In genomic region chr10:80137626-80138552, GRCm38 (mm10) we compare ENCODE assay signal across 9 mouse cellular contexts. TPM values are rescaled to one million over a fixed set of nuclear protein-coding genes. Genes with fewer than 3 reads are reported as not detected.
DNase-seq lines count a peak whose midpoint lies in the region; ATAC-seq and TF ChIP-seq lines count a peak whose summit lies in the region.
"Had no signal": no experiment of that assay in that cellular context is flagged by ENCODE, and none has a peak within 500 bp of the region (broad histone marks: within the 10 kb centered on the region; RNA-seq: fewer than 3 reads in every experiment).

No protein-coding gene starts in this region.

- TF ChIP-seq CTCF in heart, postnatal 0 days (IDR thresholded peaks at IDR 0.05; ENCODE audit: low read depth): no peak

- peak; percentile 60 for DNase-seq in frontal cortex, postnatal 36 days (ENCODE audit: low spot score in 2 of 2)
- DNase-seq in frontal cortex, postnatal 25 days (ENCODE audit: low spot score in 2 of 2): no peak
- peak; percentile 53 for DNase-seq in testis, postnatal 10 days (ENCODE audit: low spot score)
- no peak for DNase-seq in testis, postnatal 14 days (ENCODE audit: low spot score)
- DNase-seq in heart, postnatal 0 days (ENCODE audit: low spot score): no peak
- DNase-seq in thymus, postnatal 25 days: peak; percentile 31
- DNase-seq in gastrocnemius, postnatal 14 days: no peak

- intact Hi-C loops in gastrocnemius, postnatal 14 days (cut with DNase I; ENCODE audit: low total_unique reads): no loop called here

- whole genome bisulfite sequencing in heart, postnatal 0 days: 7% methylated on average over 32 of the region's 33 CpGs
- WGBS in liver, embryonic 16.5 days (ENCODE audit: insufficient replicate concordance): 6% methylated on average over 30 of the region's 33 CpGs

- no peak overlapping the region for H3K27ac ChIP-seq in heart, postnatal 0 days (ENCODE audit: low read depth)
- H3K27ac ChIP-seq in liver, embryonic 16.5 days (ENCODE audit: low read length): no peak overlapping the region

- peak overlapping the region; percentile 67 for H3K4me3 ChIP-seq in heart, postnatal 0 days (ENCODE audit: low read depth, low read length)
- H3K4me3 ChIP-seq in liver, embryonic 16.5 days (ENCODE audit: low read depth, low read length): peak overlapping the region; percentile 63

- no peaks in the 10 kb centered on the region for H3K36me3 ChIP-seq in heart, postnatal 0 days (replicated peaks; ENCODE audit: control insufficient read depth, insufficient read depth, low read length)
- no peaks in the 10 kb centered on the region for H3K36me3 ChIP-seq in liver, embryonic 16.5 days (ENCODE audit: control insufficient read depth, insufficient read depth)

- TF ChIP-seq EP300 in heart, postnatal 0 days (IDR thresholded peaks at IDR 0.05; ENCODE audit: low read depth): no peak

- H3K9me3 ChIP-seq in heart, postnatal 0 days (replicated peaks; ENCODE audit: control insufficient read depth, low read length): no peaks in the 10 kb centered on the region
- H3K9me3 ChIP-seq in liver, embryonic 16.5 days (replicated peaks; ENCODE audit: control insufficient read depth, low read length): no peaks in the 10 kb centered on the region

- no peak overlapping the region; the same call in 1 of the 2 replicates for H3K9ac ChIP-seq in heart, postnatal 0 days (replicated peaks; ENCODE audit: low read depth, low read length)
- H3K9ac ChIP-seq in liver, embryonic 16.5 days (ENCODE audit: low read depth, low read length): no peak overlapping the region

- H3K4me1 ChIP-seq in heart, postnatal 0 days (ENCODE audit: control insufficient read depth, insufficient read depth): peaks cover 22% of the 10 kb centered on the region
- H3K4me1 ChIP-seq in liver, embryonic 16.5 days (ENCODE audit: control insufficient read depth, low read depth, low read length): peaks cover 53% of the 10 kb centered on the region

- H3K4me2 ChIP-seq in heart, postnatal 0 days (ENCODE audit: low read depth, low read length): peak overlapping the region; percentile 99
- H3K4me2 ChIP-seq in liver, embryonic 16.5 days (ENCODE audit: low read depth, low read length): peak overlapping the region; percentile 93

- no peak for ATAC-seq in heart, postnatal 0 days (ENCODE audit: insufficient read depth, low read depth)
- ATAC-seq in liver, embryonic 16.5 days (ENCODE audit: low read depth): no peak
- ATAC-seq: Patski had no signal

- peaks cover 22% of the 10 kb centered on the region; the same call in 1 of the 2 replicates for H3K27me3 ChIP-seq in heart, postnatal 0 days (ENCODE audit: control insufficient read depth, insufficient read depth, low read length)
- H3K27me3 ChIP-seq in liver, embryonic 16.5 days (ENCODE audit: control insufficient read depth, insufficient read depth, low read depth, low read length): peaks cover 54% of the 10 kb centered on the region
- H3K27me3 ChIP-seq: Patski had no signal

RNA-seq across cellular contexts. Expression of gene Atp5d, which starts 0.5 kb away (rescaled TPM):
- total RNA-seq in heart, postnatal 0 days (2014; rRNA removed; ENCODE audit: low replicate concordance): 970 and 972 TPM in 2 replicates
- 1,858 and 1,876 TPM in 2 replicates for polyA plus RNA-seq in heart, postnatal 0 days (2015; fragmentation: Nextera tagmentation; extraction: Ambion mirVana)
- 288 and 309 TPM in 2 replicates for polyA plus RNA-seq in liver, embryonic 16.5 days (2015; fragmentation: Nextera tagmentation; extraction: Ambion mirVana)
- 100 to 1,000 TPM; 657 to 736 TPM for total RNA-seq in gastrocnemius, postnatal 14 days (2021)

RNA-seq across cellular contexts. Expression of gene Cbarp, which starts 2.7 kb away (rescaled TPM):
- total RNA-seq in heart, postnatal 0 days (2014; rRNA removed; ENCODE audit: low replicate concordance): 2.8 and 5.9 TPM in 2 replicates
- 1.0 and 1.1 TPM in 2 replicates for polyA plus RNA-seq in heart, postnatal 0 days (2015; fragmentation: Nextera tagmentation; extraction: Ambion mirVana)
- 0.44 and 0.65 TPM in 2 replicates for polyA plus RNA-seq in liver, embryonic 16.5 days (2015; fragmentation: Nextera tagmentation; extraction: Ambion mirVana)
- total RNA-seq in gastrocnemius, postnatal 14 days (2021): 1 to 10 TPM; 1.6 TPM

RNA-seq across cellular contexts. Expression of gene Midn, which starts 10.2 kb away (rescaled TPM):
- 100 and 122 TPM in 2 replicates for total RNA-seq in heart, postnatal 0 days (2014; rRNA removed; ENCODE audit: low replicate concordance)
- 12.4 and 15.8 TPM in 2 replicates for polyA plus RNA-seq in heart, postnatal 0 days (2015; fragmentation: Nextera tagmentation; extraction: Ambion mirVana)
- 2.3 and 2.6 TPM in 2 replicates for polyA plus RNA-seq in liver, embryonic 16.5 days (2015; fragmentation: Nextera tagmentation; extraction: Ambion mirVana)
- 10 to 100 TPM; 40.3 to 43.6 TPM for total RNA-seq in gastrocnemius, postnatal 14 days (2021)

RNA-seq across cellular contexts. Expression of gene Stk11, which starts 22.3 kb away (rescaled TPM):
- 40.3 and 57.4 TPM in 2 replicates for total RNA-seq in heart, postnatal 0 days (2014; rRNA removed; ENCODE audit: low replicate concordance)
- polyA plus RNA-seq in heart, postnatal 0 days (2015; fragmentation: Nextera tagmentation; extraction: Ambion mirVana): 10.6 and 10.8 TPM in 2 replicates
- 13.2 and 14.4 TPM in 2 replicates for polyA plus RNA-seq in liver, embryonic 16.5 days (2015; fragmentation: Nextera tagmentation; extraction: Ambion mirVana)
- total RNA-seq in gastrocnemius, postnatal 14 days (2021): 10 to 100 TPM; 87.6 to 98.0 TPM

RNA-seq across cellular contexts. Expression of gene Cirbp, which starts 27.9 kb away (rescaled TPM):
- total RNA-seq in heart, postnatal 0 days (2014; rRNA removed; ENCODE audit: low replicate concordance): 121 and 163 TPM in 2 replicates
- polyA plus RNA-seq in heart, postnatal 0 days (2015; fragmentation: Nextera tagmentation; extraction: Ambion mirVana): 208 and 330 TPM in 2 replicates
- polyA plus RNA-seq in liver, embryonic 16.5 days (2015; fragmentation: Nextera tagmentation; extraction: Ambion mirVana): 13.8 and 14.2 TPM in 2 replicates
- 10 to 100 TPM; 41.4 to 41.5 TPM for total RNA-seq in gastrocnemius, postnatal 14 days (2021)

Comparison
In these comparisons a context has a peak if more than half of its experiments do, and no peak if none do; other contexts are left out.
1. DNase-seq: peak in frontal cortex, postnatal 36 days (2 of 2), testis, postnatal 10 days (single experiment) and thymus, postnatal 25 days (single experiment); none in frontal cortex, postnatal 25 days (0 of 2), testis, postnatal 14 days (single experiment), heart, postnatal 0 days (single experiment) and gastrocnemius, postnatal 14 days (single experiment).